Mouse (Mus musculus) spleen, adult 2 months (tissue): Measurements from ENCODE around the gene Dlg5. TPM values are rescaled to one million over a fixed set of nuclear protein-coding genes. Genes with fewer than 3 reads are reported as not detected.

Experiments
- DNase-seq, 2 experiments: peaks; one replicate each; pipeline versions ENCODE4 v3.0.0 to v3.0.0-alpha.2; 2012 to 2021; ENCODE audit warnings: low spot score in 2 of 2, low read depth in 1 of 2
- H3K27ac ChIP-seq: fragments of 200-500 bp; 2 replicates; pipeline ENCODE4 v1.5.1; 2012; ENCODE audit warnings: low read length, inconsistent platforms; ENCODE audit not compliant: insufficient read depth
- H3K27me3 ChIP-seq: fragments of 200-500 bp; 2 replicates; pipeline ENCODE4 v1.6.1; 2012; ENCODE audit warnings: mild to moderate bottlenecking, moderate library complexity, low read length, inconsistent platforms; ENCODE audit not compliant: control insufficient read depth, insufficient read depth
- H3K36me3 ChIP-seq: fragments of 200-500 bp; 2 replicates; pipeline ENCODE4 v1.6.1; 2012; ENCODE audit warnings: mild to moderate bottlenecking, low read length, inconsistent platforms; ENCODE audit not compliant: control insufficient read depth, insufficient read depth
- H3K4me1 ChIP-seq: fragments of 200-500 bp; 2 replicates; pipeline ENCODE4 v1.6.1; 2011; ENCODE audit warnings: inconsistent platforms; ENCODE audit not compliant: control insufficient read depth, insufficient read depth, insufficient read length
- H3K4me3 ChIP-seq: fragments of 200-500 bp; 2 replicates; pipeline ENCODE4 v1.5.1; 2011; ENCODE audit warnings: mild to moderate bottlenecking, inconsistent platforms; ENCODE audit not compliant: insufficient read depth, insufficient read length; ENCODE audit errors: extremely low read depth
- CTCF ChIP-seq: fragments of 200-500 bp; IDR thresholded peaks from 2 replicates; pipeline ENCODE4 v1.5.1; 2011; ENCODE audit warnings: mild to moderate bottlenecking, inconsistent platforms; ENCODE audit not compliant: insufficient read depth, insufficient read length, insufficient replicate concordance; ENCODE audit errors: extremely low read depth
- POLR2A ChIP-seq: fragments of 200-500 bp; IDR thresholded peaks from 2 replicates; pipeline ENCODE4 v1.6.1; 2011; ENCODE audit warnings: low read depth, low read length, inconsistent platforms
- WGBS: fragments of 180-500 bp; shearing (Covaris S2); methylation state at CpG from one replicate; pipeline ENCODE4 v1.1.7; 2018; 5-methylcytosine and 5-hydroxymethylcytosine counted together
- polyA plus RNA-seq: library from polyadenylated mRNA; depleted of rRNA; stranded (reverse); fragments of >200 nt; gene quantifications from 2 replicates; pipeline ENCODE4 v1.2.3, GENCODE M21; 2012

Gene Dlg5
- polyA plus RNA-seq, 1 experiment, result 6.5 TPM

- Histone ChIP-seq H3K36me3 (no peaks in the 10 kb centered on the region), H3K4me1 (no peaks in the 10 kb centered on the region), H3K4me3 (no peak overlapping the region), H3K27me3 (no peaks in the 10 kb centered on the region), H3K27ac (no peak overlapping the region)
- 54% methylated on average over 5 of the region's 5 CpGs for WGBS
- DNase-seq, result no peak
- TF ChIP-seq POLR2A, result no peak
- no peak for TF ChIP-seq CTCF
Measured at GRCm38 (mm10) chr14:24212861-24213260, 32.9 kb downstream of the Dlg5 start.

GRCm38 (mm10) chr14:24207360-24207752, 38.4 kb downstream of the Dlg5 start:
- WGBS, result 56% methylated on average over 13 of the region's 13 CpGs
- H3K27me3 ChIP-seq, result no peaks in the 10 kb centered on the region

GRCm38 (mm10) chr14:24206736-24207359, 38.9 kb downstream of the Dlg5 start:
- H3K36me3 ChIP-seq, result no peaks in the 10 kb centered on the region
- TF ChIP-seq POLR2A (no peak), CTCF (no peak)
- no peak overlapping the region for H3K27ac ChIP-seq
- H3K4me1 ChIP-seq, result no peaks in the 10 kb centered on the region
- 47% methylated on average over 12 of the region's 12 CpGs for WGBS
- no peak for DNase-seq
- H3K27me3 ChIP-seq, result no peaks in the 10 kb centered on the region
- no peak overlapping the region for H3K4me3 ChIP-seq

More at GRCm38 (mm10) chr14:24207360-24207752, 38.4 kb downstream of the Dlg5 start:
- DNase-seq, result no peak
- no peak for TF ChIP-seq CTCF
- no peak for TF ChIP-seq POLR2A
- Histone ChIP-seq H3K27ac (no peak overlapping the region), H3K4me1 (no peaks in the 10 kb centered on the region), H3K4me3 (no peak overlapping the region), H3K36me3 (no peaks in the 10 kb centered on the region)

GRCm38 (mm10) chr14:24206314-24206713, 39.4 kb downstream of the Dlg5 start:
- 48% methylated on average over 4 of the region's 9 CpGs for WGBS
- no peaks in the 10 kb centered on the region for H3K4me1 ChIP-seq
- H3K27me3 ChIP-seq, result no peaks in the 10 kb centered on the region
- no peak for DNase-seq
- no peaks in the 10 kb centered on the region for H3K36me3 ChIP-seq
- TF ChIP-seq POLR2A (no peak), CTCF (no peak)
- H3K27ac ChIP-seq, result no peak overlapping the region
- H3K4me3 ChIP-seq, result no peak overlapping the region

GRCm38 (mm10) chr14:24205281-24205871, 40.3 kb downstream of the Dlg5 start:
- WGBS, result 39% methylated on average over 6 of the region's 6 CpGs

GRCm38 (mm10) chr14:24203210-24203609, 42.5 kb downstream of the Dlg5 start:
- DNase-seq, result no peak
- Histone ChIP-seq H3K27me3 (no peaks in the 10 kb centered on the region), H3K4me1 (no peaks in the 10 kb centered on the region), H3K36me3 (no peaks in the 10 kb centered on the region), H3K27ac (no peak overlapping the region), H3K4me3 (no peak overlapping the region)
- WGBS, result 91% methylated on average over 8 of the region's 8 CpGs
- TF ChIP-seq POLR2A, result no peak
- TF ChIP-seq CTCF, result no peak

More at GRCm38 (mm10) chr14:24205281-24205871, 40.3 kb downstream of the Dlg5 start:
- TF ChIP-seq CTCF, result no peak
- TF ChIP-seq POLR2A, result no peak
- Histone ChIP-seq H3K27ac (no peak overlapping the region), H3K27me3 (no peaks in the 10 kb centered on the region), H3K4me3 (no peak overlapping the region), H3K36me3 (no peaks in the 10 kb centered on the region), H3K4me1 (no peaks in the 10 kb centered on the region)
- no peak for DNase-seq

GRCm38 (mm10) chr14:24200771-24201170, 44.9 kb downstream of the Dlg5 start:
- Histone ChIP-seq H3K27me3 (no peaks in the 10 kb centered on the region), H3K4me1 (no peaks in the 10 kb centered on the region), H3K36me3 (no peaks in the 10 kb centered on the region), H3K27ac (no peak overlapping the region), H3K4me3 (no peak overlapping the region)
- WGBS, result 89% methylated on average over 2 of the region's 2 CpGs
- no peak for DNase-seq
- no peak for TF ChIP-seq POLR2A
- no peak for TF ChIP-seq CTCF
